Mouse (Mus musculus): ENCODE measurements around the gene Gm29609. TPM values are rescaled to one million over a fixed set of nuclear protein-coding genes. Genes with fewer than 3 reads are reported as not detected.

Gm29609 gene
- polyA plus RNA-seq, 1 experiment from 2014 or later, result 0.78 TPM

GRCm38 (mm10) chr5:31195671-31196070, 16.0 kb upstream of the Gm29609 start:
- no peaks in the 10 kb centered on the region for H3K27me3 ChIP-seq
- peaks cover 37% of the 10 kb centered on the region for H3K4me1 ChIP-seq (replicated peaks)
- no peak for ATAC-seq (ENCODE audit: low FRiP score)
- H3K9ac ChIP-seq, result no peak overlapping the region
- H3K4me3 ChIP-seq, result no peak overlapping the region
- H3K9me3 ChIP-seq, result peaks cover 5% of the 10 kb centered on the region
- peaks cover 69% of the 10 kb centered on the region for H3K36me3 ChIP-seq
- no peak overlapping the region for H3K4me2 ChIP-seq
- 96% methylated on average over 4 of the region's 4 CpGs for WGBS
- H3K27ac ChIP-seq, result no peak overlapping the region

- peaks cover 28% of the 10 kb centered on the region for H3K4me1 ChIP-seq (replicated peaks)
- 95% methylated on average over 16 of the region's 16 CpGs for WGBS
- H3K27me3 ChIP-seq, result no peaks in the 10 kb centered on the region
- peak overlapping the region; percentile 94; the same call in 1 of the 2 replicates for H3K9ac ChIP-seq
- ATAC-seq (ENCODE audit: low FRiP score), result no peak
- no peak overlapping the region for H3K27ac ChIP-seq
- peaks cover 69% of the 10 kb centered on the region for H3K36me3 ChIP-seq
- H3K4me2 ChIP-seq, result peak overlapping the region; percentile 80
- H3K9me3 ChIP-seq, result no peaks in the 10 kb centered on the region
- H3K4me3 ChIP-seq, result peak overlapping the region; percentile 89
These were observed 15.1 kb upstream of the Gm29609 start for GRCm38 (mm10) chr5:31194486-31195485.

- Histone ChIP-seq H3K27me3 (no peaks in the 10 kb centered on the region), H3K4me2 (peak overlapping the region; percentile 80), H3K36me3 (peaks cover 67% of the 10 kb centered on the region), H3K9ac (peak overlapping the region; percentile 94), H3K9me3 (no peaks in the 10 kb centered on the region), H3K4me1 (replicated peaks) (peaks cover 26% of the 10 kb centered on the region), H3K4me3 (peak overlapping the region; percentile 89), H3K27ac (peak overlapping the region; percentile 89)
- WGBS, result 13% methylated on average over 25 of the region's 25 CpGs
- no peak for ATAC-seq (ENCODE audit: low FRiP score)
These were observed 14.0 kb upstream of the Gm29609 start for GRCm38 (mm10) chr5:31193631-31194281.

GRCm38 (mm10) chr5:31192939-31193630, 13.4 kb upstream of the Gm29609 start, which contains the start of the genes Snx17 and Eif2b4:
Snx17 (plus strand) TSS chr5:31193227.
Eif2b4 (minus strand) TSS chr5:31193430.
- peak within 1 kb of the TSS; percentile 94 for H3K9ac ChIP-seq
- peak within 1 kb of the TSS; percentile 89 for H3K27ac ChIP-seq
- under 1% methylated on average over 48 of the region's 48 CpGs for WGBS
- H3K4me1 ChIP-seq (replicated peaks), result peaks cover 26% of the 10 kb centered on the region
- H3K9me3 ChIP-seq, result no peaks in the 10 kb centered on the region
- peak within 1 kb of the TSS; percentile 89 for H3K4me3 ChIP-seq
- peak; percentile 97 for ATAC-seq (ENCODE audit: low FRiP score)
- peaks cover 67% of the 10 kb centered on the region for H3K36me3 ChIP-seq
- H3K27me3 ChIP-seq, result no peaks in the 10 kb centered on the region
- H3K4me2 ChIP-seq, result peak within 1 kb of the TSS; percentile 80

GRCm38 (mm10) chr5:31192045-31192938, 12.6 kb upstream of the Gm29609 start:
- Histone ChIP-seq H3K4me3 (peak overlapping the region; percentile 89), H3K9me3 (no peaks in the 10 kb centered on the region), H3K9ac (peak overlapping the region; percentile 94), H3K36me3 (peaks cover 67% of the 10 kb centered on the region), H3K4me2 (peak overlapping the region; percentile 75), H3K27ac (peak overlapping the region; percentile 89), H3K4me1 (replicated peaks) (peaks cover 26% of the 10 kb centered on the region), H3K27me3 (no peaks in the 10 kb centered on the region)
- peak; percentile 78 for ATAC-seq (ENCODE audit: low FRiP score)
- 17% methylated on average over 42 of the region's 42 CpGs for WGBS

- no peak overlapping the region for H3K9ac ChIP-seq
- no peak overlapping the region for H3K4me3 ChIP-seq
- no peak overlapping the region for H3K4me2 ChIP-seq
- no peak overlapping the region for H3K27ac ChIP-seq
- peaks cover 26% of the 10 kb centered on the region for H3K4me1 ChIP-seq (replicated peaks)
- peaks cover 52% of the 10 kb centered on the region for H3K36me3 ChIP-seq
- 92% methylated on average over 9 of the region's 9 CpGs for WGBS
- no peaks in the 10 kb centered on the region for H3K27me3 ChIP-seq
- ATAC-seq (ENCODE audit: low FRiP score), result no peak
- H3K9me3 ChIP-seq, result no peaks in the 10 kb centered on the region
These were observed 10.5 kb upstream of the Gm29609 start for GRCm38 (mm10) chr5:31190201-31190600.

- Histone ChIP-seq H3K4me3 (no peak overlapping the region), H3K4me2 (no peak overlapping the region), H3K27ac (no peak overlapping the region), H3K4me1 (replicated peaks) (peaks cover 15% of the 10 kb centered on the region), H3K9me3 (no peaks in the 10 kb centered on the region), H3K36me3 (peaks cover 44% of the 10 kb centered on the region), H3K9ac (no peak overlapping the region), H3K27me3 (no peaks in the 10 kb centered on the region)
- 76% methylated on average over 4 of the region's 4 CpGs for WGBS
- ATAC-seq (ENCODE audit: low FRiP score), result no peak
These were observed 8.6 kb upstream of the Gm29609 start for GRCm38 (mm10) chr5:31188223-31188840.

- Histone ChIP-seq H3K36me3 (peaks cover 19% of the 10 kb centered on the region), H3K4me3 (no peak overlapping the region), H3K27me3 (no peaks in the 10 kb centered on the region), H3K9ac (no peak overlapping the region), H3K9me3 (no peaks in the 10 kb centered on the region), H3K4me1 (replicated peaks) (peaks cover 11% of the 10 kb centered on the region), H3K4me2 (no peak overlapping the region), H3K27ac (no peak overlapping the region)
- no peak for ATAC-seq (ENCODE audit: low FRiP score)
- WGBS, result 69% methylated on average over 4 of the region's 4 CpGs
These were observed 4.0 kb upstream of the Gm29609 start for GRCm38 (mm10) chr5:31183678-31184077.

GRCm38 (mm10) chr5:31181183-31181770, 1.6 kb upstream of the Gm29609 start:
- ATAC-seq (ENCODE audit: low FRiP score), result no peak
- Histone ChIP-seq H3K4me2 (no peak overlapping the region), H3K4me1 (replicated peaks) (peaks cover 28% of the 10 kb centered on the region), H3K9ac (no peak overlapping the region), H3K9me3 (no peaks in the 10 kb centered on the region), H3K4me3 (no peak overlapping the region), H3K27ac (no peak overlapping the region), H3K27me3 (no peaks in the 10 kb centered on the region), H3K36me3 (0 out of 2 replicates have a peak, but pooled peaks cover 4% of the 10 kb centered on the region)
- 95% methylated on average over 9 of the region's 9 CpGs for WGBS

GRCm38 (mm10) chr5:31179301-31179765, 378 bp downstream of the Gm29609 start:
- Histone ChIP-seq H3K27ac (peak overlapping the region; percentile 94), H3K4me3 (peak overlapping the region; percentile 70), H3K4me2 (peak overlapping the region; percentile 93), H3K9me3 (no peaks in the 10 kb centered on the region), H3K36me3 (peaks cover 9% of the 10 kb centered on the region), H3K4me1 (replicated peaks) (peaks cover 28% of the 10 kb centered on the region), H3K9ac (peak overlapping the region; percentile 88), H3K27me3 (no peaks in the 10 kb centered on the region)
- 2% methylated on average over 25 of the region's 25 CpGs for WGBS
- peak; percentile 85 for ATAC-seq (ENCODE audit: low FRiP score)

Data from hindbrain, embryonic 13.5 days (tissue).